Mouse (Mus musculus): ENCODE measurements around the gene Tor1b.

Gene Tor1b

GRCm38 (mm10) chr2:30994853-30995252 is 42.1 kb downstream of the Tor1b start:
- no peak for DNase-seq

- DNase-seq, result peak; percentile 43
Observed at GRCm38 (mm10) chr2:30995432-30995996, 42.8 kb downstream of the Tor1b start.

GRCm38 (mm10) chr2:30998443-30999260 is 45.9 kb downstream of the Tor1b start:
- no peak for DNase-seq

GRCm38 (mm10) chr2:31002857-31003256 is 50.1 kb downstream of the Tor1b start:
- DNase-seq, result no peak

- no peak for DNase-seq
Observed at GRCm38 (mm10) chr2:31005453-31005852, 52.7 kb downstream of the Tor1b start.

GRCm38 (mm10) chr2:31006434-31006833 is 53.7 kb downstream of the Tor1b start:
- no peak for DNase-seq

- no peak for DNase-seq
Observed at GRCm38 (mm10) chr2:31007208-31007607, 54.4 kb downstream of the Tor1b start.
